Mouse (Mus musculus) kidney, postnatal 25 days (tissue): ENCODE measurements around the gene Olfr1352.
"Not testable (repeated sequence)": the region's sequence is repeated elsewhere in the genome, so short reads cannot be mapped to it uniquely, and the experiment has no call there.

Experiments
- DNase-seq, 2 experiments: peaks; one replicate each; pipeline ENCODE4 v3.0.0; 2021; ENCODE audit warnings: mixed read lengths in 2 of 2

Olfr1352 gene

GRCm38 (mm10) chr10:78980750-78981149 is at the start of gene Olfr1352:
TSS of gene Olfr1352 (plus strand) at chr10:78981050.
- no peak for DNase-seq

GRCm38 (mm10) chr10:78950336-78950735 is 30.5 kb upstream of the Olfr1352 start, which contains the start of gene Olfr8:
TSS of gene Olfr8 (plus strand) at chr10:78950636.
- not testable (repeated sequence) for DNase-seq

- not testable (repeated sequence) for DNase-seq
Observed at GRCm38 (mm10) chr10:78963009-78963408, 17.8 kb upstream of the Olfr1352 start, which contains the start of gene Olfr1353. TSS of gene Olfr1353 (plus strand) at chr10:78963309.

- no peak for DNase-seq
Observed at GRCm38 (mm10) chr10:79012172-79012571, 31.3 kb downstream of the Olfr1352 start, which contains the start of gene Olfr1351. TSS of gene Olfr1351 (plus strand) at chr10:79012472.

GRCm38 (mm10) chr10:79028441-79028840 is 47.6 kb downstream of the Olfr1352 start, which contains the start of gene Olfr57:
TSS of gene Olfr57 (plus strand) at chr10:79028741.
- DNase-seq = no peak
